Mouse (Mus musculus): ENCODE measurements at regions not wholly inside any gene's neighbourhood (a gene's known extent, or its start where the extent isn't known, plus 50 kb on each side); places are given as distances from the start of the nearest gene placed in this dataset.

DNA sequence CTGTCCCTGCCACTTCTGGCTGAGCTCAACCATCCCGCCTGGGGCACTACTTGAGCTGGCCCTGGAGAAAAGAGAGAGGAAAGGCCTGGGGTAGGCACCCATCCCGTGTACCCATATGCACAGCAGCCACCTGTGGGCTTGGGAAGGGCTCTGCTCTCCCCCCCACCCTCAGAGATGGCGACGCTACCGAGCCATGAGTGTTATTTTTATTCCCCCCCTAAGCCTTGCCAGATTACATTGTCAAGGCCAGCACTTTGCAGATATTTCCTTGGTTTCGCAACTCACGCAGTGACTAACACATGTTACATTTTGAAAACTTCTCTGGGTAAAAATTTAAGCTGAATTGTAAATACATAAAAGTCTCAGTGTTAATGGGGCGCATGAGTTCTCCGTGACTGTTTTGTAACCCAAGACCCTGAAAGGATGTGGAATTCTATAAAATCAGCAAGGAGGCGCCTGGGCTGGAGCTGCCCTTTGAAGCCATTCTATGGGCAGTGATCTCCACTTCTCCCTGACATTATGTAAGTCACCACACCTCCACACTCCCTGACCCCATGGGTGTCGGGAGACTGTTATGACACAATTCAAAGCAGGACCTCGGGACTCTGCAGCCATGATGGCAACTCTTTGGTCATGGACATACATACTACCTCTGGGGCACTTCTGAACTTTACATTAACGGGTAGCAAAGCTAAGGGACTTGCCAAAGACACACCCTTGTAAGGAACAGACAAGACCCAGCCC is 75.4 kb upstream of the Dio3 start:
- DNase-seq (ENCODE audit: low read depth in 1 of 2, low spot score in 2 of 2), result no peak
- no peak overlapping the region for H3K4me3 ChIP-seq (ENCODE audit: extremely low read depth, insufficient read depth, insufficient read length)
- no peaks in the 10 kb centered on the region for H3K4me1 ChIP-seq (ENCODE audit: control insufficient read depth, insufficient read depth, insufficient read length)
- H3K27me3 ChIP-seq (ENCODE audit: control insufficient read depth, insufficient read depth, low read length), result no peaks in the 10 kb centered on the region
- H3K27ac ChIP-seq (ENCODE audit: insufficient read depth, low read length), result no peak overlapping the region
- 70% methylated on average over 13 of the region's 13 CpGs for WGBS
- H3K36me3 ChIP-seq (ENCODE audit: control insufficient read depth, insufficient read depth, low read length), result no peaks in the 10 kb centered on the region
- TF ChIP-seq POLR2A (IDR thresholded peaks at IDR 0.05; ENCODE audit: low read depth, low read length), result no peak
- TF ChIP-seq CTCF (IDR thresholded peaks at IDR 0.05; ENCODE audit: extremely low read depth, insufficient read depth, insufficient read length, insufficient replicate concordance), result no peak

- H3K4me1 ChIP-seq (ENCODE audit: control insufficient read depth, insufficient read depth, insufficient read length), result no peaks in the 10 kb centered on the region
- WGBS, result 54% methylated on average over 6 of the region's 6 CpGs
- TF ChIP-seq CTCF (IDR thresholded peaks at IDR 0.05; ENCODE audit: extremely low read depth, insufficient read depth, insufficient read length, insufficient replicate concordance) (no peak), POLR2A (IDR thresholded peaks at IDR 0.05; ENCODE audit: low read depth, low read length) (no peak)
- no peaks in the 10 kb centered on the region for H3K36me3 ChIP-seq (ENCODE audit: control insufficient read depth, insufficient read depth, low read length)
- DNase-seq (ENCODE audit: low read depth in 1 of 2, low spot score in 2 of 2), result no peak
- no peak overlapping the region for H3K27ac ChIP-seq (ENCODE audit: insufficient read depth, low read length)
- no peaks in the 10 kb centered on the region for H3K27me3 ChIP-seq (ENCODE audit: control insufficient read depth, insufficient read depth, low read length)
- no peak overlapping the region for H3K4me3 ChIP-seq (ENCODE audit: extremely low read depth, insufficient read depth, insufficient read length)
Measured at GRCm38 (mm10) chr12:110204246-110204989, 74.5 kb upstream of the Dio3 start.

GRCm38 (mm10) chr12:110206271-110206670 is 72.6 kb upstream of the Dio3 start:
- DNase-seq (ENCODE audit: low read depth in 1 of 2, low spot score in 2 of 2), result no peak
- Histone ChIP-seq H3K4me1 (ENCODE audit: control insufficient read depth, insufficient read depth, insufficient read length) (no peaks in the 10 kb centered on the region), H3K36me3 (ENCODE audit: control insufficient read depth, insufficient read depth, low read length) (no peaks in the 10 kb centered on the region), H3K4me3 (ENCODE audit: extremely low read depth, insufficient read depth, insufficient read length) (no peak overlapping the region), H3K27ac (ENCODE audit: insufficient read depth, low read length) (no peak overlapping the region), H3K27me3 (ENCODE audit: control insufficient read depth, insufficient read depth, low read length) (no peaks in the 10 kb centered on the region)
- 56% methylated on average over 5 of the region's 5 CpGs for WGBS
- TF ChIP-seq CTCF (IDR thresholded peaks at IDR 0.05; ENCODE audit: extremely low read depth, insufficient read depth, insufficient read length, insufficient replicate concordance) (no peak), POLR2A (IDR thresholded peaks at IDR 0.05; ENCODE audit: low read depth, low read length) (no peak)

DNA sequence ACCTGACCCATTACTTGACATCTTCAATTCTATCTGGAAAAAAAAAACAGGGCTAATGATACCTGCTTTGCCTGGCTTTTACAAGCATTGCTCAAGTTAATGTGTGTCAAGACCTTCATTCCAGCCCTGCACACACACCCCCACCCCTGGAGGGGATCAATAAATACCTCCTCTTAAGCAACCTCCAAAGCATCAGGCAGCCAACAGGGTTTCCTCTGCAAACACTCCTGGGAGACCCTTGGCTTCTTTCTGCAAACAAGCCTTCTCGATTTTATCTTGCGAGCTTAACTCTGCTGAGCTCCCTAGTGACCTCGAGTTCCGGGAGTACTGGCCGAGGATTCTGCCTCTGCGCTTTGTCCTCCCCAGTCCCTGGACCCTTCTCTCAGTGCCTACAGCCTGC is 72.1 kb upstream of the Dio3 start:
- Histone ChIP-seq H3K27me3 (ENCODE audit: control insufficient read depth, insufficient read depth, low read length) (no peaks in the 10 kb centered on the region), H3K4me3 (ENCODE audit: extremely low read depth, insufficient read depth, insufficient read length) (no peak overlapping the region), H3K4me1 (ENCODE audit: control insufficient read depth, insufficient read depth, insufficient read length) (no peaks in the 10 kb centered on the region), H3K36me3 (ENCODE audit: control insufficient read depth, insufficient read depth, low read length) (no peaks in the 10 kb centered on the region), H3K27ac (ENCODE audit: insufficient read depth, low read length) (no peak overlapping the region)
- WGBS, result 55% methylated on average over 6 of the region's 6 CpGs
- no peak for TF ChIP-seq CTCF (IDR thresholded peaks at IDR 0.05; ENCODE audit: extremely low read depth, insufficient read depth, insufficient read length, insufficient replicate concordance)
- TF ChIP-seq POLR2A (IDR thresholded peaks at IDR 0.05; ENCODE audit: low read depth, low read length), result no peak
- DNase-seq (ENCODE audit: low read depth in 1 of 2, low spot score in 2 of 2), result no peak

DNA sequence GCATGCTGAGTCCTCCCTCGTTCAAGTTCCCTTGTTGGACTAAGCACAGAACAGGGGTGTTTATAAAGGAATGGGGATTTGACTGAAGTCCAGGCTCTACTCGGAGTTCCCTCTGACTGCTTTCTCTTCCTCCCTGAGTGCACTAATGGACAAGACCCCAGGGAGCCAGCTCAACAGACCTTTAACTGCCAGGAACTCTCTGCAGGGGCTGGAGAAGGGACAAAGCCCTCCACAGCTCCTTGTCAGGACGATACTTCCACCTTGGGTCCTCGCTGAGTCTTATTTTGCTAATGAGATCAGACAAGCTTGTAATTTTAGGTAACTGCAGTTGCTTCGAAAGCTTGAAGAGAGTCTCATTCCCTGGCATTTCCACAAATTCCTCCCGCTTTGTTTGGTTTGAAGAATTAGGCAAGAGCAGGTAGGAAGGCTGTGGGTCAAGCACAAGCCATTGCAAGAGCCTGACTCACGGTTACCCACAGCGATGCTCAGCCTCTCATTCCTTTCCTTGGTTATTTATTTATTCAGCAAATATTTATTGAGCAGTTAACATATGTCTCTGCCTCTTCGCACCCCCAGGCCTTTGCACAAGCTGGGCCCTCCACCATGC is 71.5 kb upstream of the Dio3 start:
- H3K27me3 ChIP-seq (ENCODE audit: control insufficient read depth, insufficient read depth, low read length), result no peaks in the 10 kb centered on the region
- no peaks in the 10 kb centered on the region for H3K4me1 ChIP-seq (ENCODE audit: control insufficient read depth, insufficient read depth, insufficient read length)
- DNase-seq (ENCODE audit: low read depth in 1 of 2, low spot score in 2 of 2), result no peak
- 78% methylated on average over 9 of the region's 9 CpGs for WGBS
- H3K4me3 ChIP-seq (ENCODE audit: extremely low read depth, insufficient read depth, insufficient read length), result no peak overlapping the region
- H3K27ac ChIP-seq (ENCODE audit: insufficient read depth, low read length), result no peak overlapping the region
- no peaks in the 10 kb centered on the region for H3K36me3 ChIP-seq (ENCODE audit: control insufficient read depth, insufficient read depth, low read length)
- no peak for TF ChIP-seq CTCF (IDR thresholded peaks at IDR 0.05; ENCODE audit: extremely low read depth, insufficient read depth, insufficient read length, insufficient replicate concordance)
- no peak for TF ChIP-seq POLR2A (IDR thresholded peaks at IDR 0.05; ENCODE audit: low read depth, low read length)

GRCm38 (mm10) chr12:110212716-110213115 is 66.2 kb upstream of the Dio3 start:
- DNase-seq (ENCODE audit: low read depth in 1 of 2, low spot score in 2 of 2), result no peak
- WGBS, result 50% methylated on average over 4 of the region's 4 CpGs
- H3K27ac ChIP-seq (ENCODE audit: insufficient read depth, low read length), result no peak overlapping the region
- H3K27me3 ChIP-seq (ENCODE audit: control insufficient read depth, insufficient read depth, low read length), result no peaks in the 10 kb centered on the region
- no peak overlapping the region for H3K4me3 ChIP-seq (ENCODE audit: extremely low read depth, insufficient read depth, insufficient read length)
- H3K4me1 ChIP-seq (ENCODE audit: control insufficient read depth, insufficient read depth, insufficient read length), result no peaks in the 10 kb centered on the region
- TF ChIP-seq CTCF (IDR thresholded peaks at IDR 0.05; ENCODE audit: extremely low read depth, insufficient read depth, insufficient read length, insufficient replicate concordance) (no peak), POLR2A (IDR thresholded peaks at IDR 0.05; ENCODE audit: low read depth, low read length) (no peak)
- H3K36me3 ChIP-seq (ENCODE audit: control insufficient read depth, insufficient read depth, low read length), result no peaks in the 10 kb centered on the region
